Mouse (Mus musculus) liver, postnatal 0 days (tissue): ENCODE measurements around the gene Stoml2. TPM values are rescaled to one million over a fixed set of nuclear protein-coding genes. Genes with fewer than 3 reads are reported as not detected.
"Not testable (repeated sequence)": the region's sequence is repeated elsewhere in the genome, so short reads cannot be mapped to it uniquely, and the experiment has no call there.

ENCODE experiments used
- ATAC-seq: fragments of 200-750 bp; cut with Nextera tagmentation; 2 replicates; pipeline ENCODE4 v1.8.0; 2017; ENCODE audit warnings: mild to moderate bottlenecking, moderate library complexity
- DNase-seq: peaks from one replicate; pipeline ENCODE4 v3.0.0-alpha.2; 2016
- H3K27ac ChIP-seq: fragments of 300-500 bp; sonication (generic); 2 replicates; pipeline ENCODE4 v1.5.1; 2014; ENCODE audit warnings: antibody characterized with exemption, moderate library complexity, mild to moderate bottlenecking, low read depth
- H3K27me3 ChIP-seq: fragments of 300-500 bp; sonication (generic); 2 replicates; pipeline ENCODE4 v1.6.1; 2014; ENCODE audit warnings: low read length, control low read depth, mixed read lengths; ENCODE audit not compliant: insufficient read depth
- H3K36me3 ChIP-seq: fragments of 300-500 bp; sonication (generic); replicated peaks from 2 replicates; pipeline ENCODE4 v1.6.1; 2014; ENCODE audit warnings: mild to moderate bottlenecking, control low read depth, low read length, moderate library complexity, mixed read lengths; ENCODE audit not compliant: insufficient read depth
- H3K4me1 ChIP-seq: fragments of 300-500 bp; sonication (generic); 2 replicates; pipeline ENCODE4 v1.6.1; 2014; ENCODE audit warnings: antibody characterized with exemption, mild to moderate bottlenecking, control low read depth; ENCODE audit not compliant: insufficient read depth
- H3K4me2 ChIP-seq: fragments of 300-500 bp; sonication (generic); 2 replicates; pipeline ENCODE4 v1.6.1; 2014; ENCODE audit warnings: low read depth, mild to moderate bottlenecking, low read length, moderate library complexity, mixed read lengths
- H3K4me3 ChIP-seq: fragments of 300-500 bp; sonication (generic); 2 replicates; pipeline ENCODE4 v1.5.1; 2014; ENCODE audit warnings: low read depth, low read length
- H3K9ac ChIP-seq: fragments of 300-500 bp; sonication (generic); replicated peaks from 2 replicates; pipeline ENCODE4 v1.6.1; 2014; ENCODE audit warnings: mild to moderate bottlenecking, moderate library complexity
- H3K9me3 ChIP-seq: fragments of 300-500 bp; sonication (generic); 2 replicates; pipeline ENCODE4 v1.6.1; 2016; ENCODE audit warnings: mild to moderate bottlenecking, control low read depth, low read length, mixed read lengths
- CTCF ChIP-seq: sonication (generic); IDR thresholded peaks from 2 replicates; pipeline ENCODE4 v1.5.1; 2016; ENCODE audit warnings: antibody characterized with exemption, low read depth
- EP300 ChIP-seq: IDR thresholded peaks from 2 replicates; pipeline ENCODE4 v1.6.1; 2016; ENCODE audit warnings: antibody characterized with exemption, low read depth, mild to moderate bottlenecking
- WGBS: fragments of 180-500 bp; shearing (Covaris S2); extraction: QIAGEN DNeasy Blood & Tissue Kit; methylation state at CpG from one replicate; pipeline ENCODE4 v1.1.7; 2014; ENCODE audit not compliant: insufficient replicate concordance; 5-methylcytosine and 5-hydroxymethylcytosine counted together
- polyA plus RNA-seq: library from polyadenylated mRNA; unstranded; fragments of >200 nt; fragmentation: Nextera tagmentation; extraction: Ambion mirVana; gene quantifications from 2 replicates; pipeline ENCODE4 v1.2.1, GENCODE M21; 2015

Stoml2 gene
- polyA plus RNA-seq, 1 experiment from 2014 or later = 114 TPM

- H3K36me3 ChIP-seq = peaks cover 13% of the 10 kb centered on the region
- no peaks in the 10 kb centered on the region for H3K9me3 ChIP-seq
- H3K27me3 ChIP-seq = no peaks in the 10 kb centered on the region
- ATAC-seq (peak; percentile 70), DNase-seq (peak; percentile 82)
- H3K4me1 ChIP-seq = peaks cover 19% of the 10 kb centered on the region
- peak overlapping the region; percentile 99 for H3K27ac ChIP-seq
- H3K4me2 ChIP-seq = peak overlapping the region; percentile 78
- peak overlapping the region; percentile 95 for H3K4me3 ChIP-seq
- WGBS = under 1% methylated on average over 43 of the region's 51 CpGs
- peak; percentile 50 for TF ChIP-seq CTCF
- TF ChIP-seq EP300 = no peak
- H3K9ac ChIP-seq = peak overlapping the region; percentile 98
Measured at GRCm38 (mm10) chr4:42999451-43000140, 31.9 kb downstream of the Stoml2 start.

GRCm38 (mm10) chr4:42998022-42998421, 33.5 kb downstream of the Stoml2 start:
- Histone ChIP-seq H3K36me3 (peaks cover 29% of the 10 kb centered on the region), H3K27me3 (no peaks in the 10 kb centered on the region), H3K4me3 (peak overlapping the region; percentile 95; the same call in 1 of the 2 replicates), H3K9me3 (no peaks in the 10 kb centered on the region), H3K4me2 (peak overlapping the region; percentile 78), H3K9ac (peak overlapping the region; percentile 98), H3K27ac (no peak overlapping the region), H3K4me1 (peaks cover 19% of the 10 kb centered on the region)
- ATAC-seq (no peak), DNase-seq (no peak)
- TF ChIP-seq EP300 (no peak), CTCF (no peak)
- 47% methylated on average over 2 of the region's 2 CpGs for WGBS

GRCm38 (mm10) chr4:42988296-42988695, 43.2 kb downstream of the Stoml2 start:
- no peak overlapping the region for H3K4me2 ChIP-seq
- peaks cover 88% of the 10 kb centered on the region for H3K36me3 ChIP-seq
- H3K4me3 ChIP-seq = no peak overlapping the region
- no peaks in the 10 kb centered on the region for H3K9me3 ChIP-seq
- no peak overlapping the region for H3K9ac ChIP-seq
- H3K27me3 ChIP-seq = no peaks in the 10 kb centered on the region
- TF ChIP-seq EP300 (no peak), CTCF (peak; percentile 24)
- H3K4me1 ChIP-seq = no peaks in the 10 kb centered on the region
- 82% methylated on average over 1 of the region's 1 CpGs for WGBS
- ATAC-seq = no peak
- DNase-seq = no peak
- H3K27ac ChIP-seq = no peak overlapping the region

GRCm38 (mm10) chr4:42980467-42980866, 51.0 kb downstream of the Stoml2 start:
- not testable (repeated sequence) for DNase-seq
- peak; percentile 51; the same call in 1 of the 2 replicates for ATAC-seq
- H3K36me3 ChIP-seq = peaks cover 58% of the 10 kb centered on the region

GRCm38 (mm10) chr4:42978062-42978461, 53.4 kb downstream of the Stoml2 start:
- WGBS = 87% methylated on average over 4 of the region's 4 CpGs
- Histone ChIP-seq H3K9me3 (no peaks in the 10 kb centered on the region), H3K9ac (no peak overlapping the region), H3K27me3 (no peaks in the 10 kb centered on the region), H3K4me1 (no peaks in the 10 kb centered on the region), H3K27ac (no peak overlapping the region), H3K4me3 (no peak overlapping the region), H3K36me3 (peaks cover 34% of the 10 kb centered on the region), H3K4me2 (no peak overlapping the region)
- TF ChIP-seq CTCF (peak; percentile 41), EP300 (no peak)
- no peak for DNase-seq
- no peak for ATAC-seq

More at GRCm38 (mm10) chr4:42980467-42980866, 51.0 kb downstream of the Stoml2 start:
- not testable (repeated sequence) for H3K27me3 ChIP-seq, H3K4me3 ChIP-seq, H3K4me2 ChIP-seq, H3K27ac ChIP-seq, H3K9me3 ChIP-seq, H3K4me1 ChIP-seq, H3K9ac ChIP-seq
- 74% methylated on average over 7 of the region's 8 CpGs for WGBS

Other genes starting within 250 kb of the Stoml2 start
- gene Fam205a1, start 177.8 kb downstream of the Stoml2 start, polyA plus RNA-seq = 0.04 TPM in 2 replicates
- gene Gm12394, start 174.9 kb downstream of the Stoml2 start, polyA plus RNA-seq = 0.05 TPM in 1 of 2 replicates, not detected in the other
- gene Fam205c, start 157.5 kb downstream of the Stoml2 start, polyA plus RNA-seq = 0.22 and 0.39 TPM in 2 replicates
- gene Phf24, start 115.0 kb downstream of the Stoml2 start, polyA plus RNA-seq = 0.11 and 0.12 TPM in 2 replicates
- 0.73 and 1.0 TPM in 2 replicates for gene Dnajb5, start 81.9 kb downstream of the Stoml2 start, polyA plus RNA-seq
- gene 1700022I11Rik, start 62.1 kb downstream of the Stoml2 start, polyA plus RNA-seq = 0.17 TPM in 1 of 2 replicates, not detected in the other
- gene Vcp, start 31.2 kb downstream of the Stoml2 start, polyA plus RNA-seq = 127 and 145 TPM in 2 replicates
- 4.5 and 5.5 TPM in 2 replicates for gene Fancg, start 21.2 kb downstream of the Stoml2 start, polyA plus RNA-seq
- gene Pigo, start 5.9 kb downstream of the Stoml2 start, polyA plus RNA-seq = 7.6 and 8.3 TPM in 2 replicates
- gene Fam214b, start 14.5 kb upstream of the Stoml2 start, polyA plus RNA-seq = 11.3 and 11.7 TPM in 2 replicates
- gene Unc13b, start 27.2 kb upstream of the Stoml2 start, polyA plus RNA-seq = 0.37 and 0.52 TPM in 2 replicates
- gene Atp8b5, start 235.4 kb upstream of the Stoml2 start, polyA plus RNA-seq = 0.02 and 0.13 TPM in 2 replicates